Mouse (Mus musculus): ENCODE measurements around the gene Gm49378.

DNA sequence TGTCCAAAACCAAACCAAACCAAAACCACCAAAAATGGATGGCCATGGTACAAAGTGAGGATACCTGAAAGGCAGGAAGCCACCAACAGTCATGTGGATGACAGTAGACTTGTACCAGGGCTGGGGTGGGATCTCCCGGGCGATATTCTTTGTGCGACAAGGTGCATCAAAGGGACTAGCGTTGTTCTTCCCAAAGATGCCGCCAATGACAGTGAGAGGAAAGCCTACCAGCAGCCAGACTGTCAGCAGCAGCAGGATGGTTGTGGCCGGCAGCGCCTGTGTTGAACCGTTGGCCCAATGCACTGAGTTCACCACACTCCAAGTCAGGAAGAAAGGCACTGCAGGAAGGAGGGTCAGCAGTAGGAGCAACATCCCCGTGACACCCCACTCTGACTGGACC lies at the start of gene Gm49378:
- TF ChIP-seq CTCF (conservative IDR thresholded peaks at IDR 0.05 in 1 of 2, IDR thresholded peaks at IDR 0.05 in 1 of 2; ENCODE audit: low read depth in 2 of 2, low read length in 2 of 2) (no peak), SIN3A (IDR thresholded peaks at IDR 0.05; ENCODE audit: low read length) (no peak), CHD1 (IDR thresholded peaks at IDR 0.05; ENCODE audit: low read depth, low read length) (no peak)

Measured in CH12.LX (cell line).